Mouse (Mus musculus): ENCODE results near the gene Tpra1.

Tpra1 gene

DNA sequence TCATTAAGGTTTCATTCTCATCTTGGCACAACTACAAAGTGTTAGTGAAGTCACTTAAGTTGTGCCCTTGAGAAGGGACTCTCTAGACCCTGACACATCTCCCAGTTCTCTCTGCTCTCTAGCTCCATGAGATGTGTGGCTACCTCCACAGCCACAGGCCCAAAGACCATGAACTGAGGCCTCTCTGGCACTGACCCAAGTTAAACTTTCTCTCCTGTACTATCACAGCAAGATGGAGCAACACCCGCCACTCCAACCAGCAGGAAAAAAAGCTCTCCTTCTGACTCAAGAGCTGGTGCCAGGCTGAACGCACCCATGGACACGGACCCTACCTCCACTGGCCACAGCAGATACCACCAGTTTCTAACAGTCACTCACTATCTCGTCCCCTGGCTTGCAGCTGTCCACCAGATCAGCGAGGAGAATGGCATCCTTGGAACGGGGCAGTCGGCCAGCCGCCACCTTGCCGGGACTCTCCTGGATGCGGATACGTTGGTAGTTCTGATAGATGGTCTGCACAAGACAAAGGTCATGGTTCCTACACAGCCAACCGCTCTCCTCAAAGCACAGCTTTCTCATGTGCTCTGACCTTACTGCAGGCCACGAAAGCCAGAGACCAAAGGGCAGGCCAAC is 12.5 kb upstream of the Tpra1 start:
- CTCF ChIA-PET, result no interaction called here

GRCm38 (mm10) chr6:88890832-88891231 is 11.2 kb upstream of the Tpra1 start:
- CTCF ChIA-PET, result no interaction called here

DNA sequence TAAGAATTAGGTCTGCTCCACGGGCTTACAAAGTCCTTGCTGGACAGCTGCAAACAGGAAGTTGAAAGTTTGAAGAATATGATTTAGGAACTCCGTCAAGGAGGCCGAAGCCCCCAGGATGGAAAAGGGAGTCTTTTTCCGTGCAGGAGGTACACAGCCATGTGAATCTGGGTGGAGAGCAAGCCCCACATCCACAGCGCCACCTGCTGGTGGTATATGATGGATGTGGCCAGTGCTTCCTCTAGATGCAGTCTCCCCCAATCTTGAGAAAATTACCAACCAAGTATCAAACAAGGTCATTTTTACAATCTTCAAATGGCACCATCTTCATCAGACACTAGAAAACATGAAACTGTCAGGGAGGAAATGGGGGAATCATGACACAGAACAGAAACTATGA is 8.5 kb upstream of the Tpra1 start:
- CTCF ChIA-PET, result no interaction called here

GRCm38 (mm10) chr6:88895943-88896342 is 6.1 kb upstream of the Tpra1 start:
- CTCF ChIA-PET, result interaction anchor here (1.1 kb wide), 1 partner anchor 11 kb away, joined by 5 read pairs; no protein-coding TSS in a partner anchor

DNA sequence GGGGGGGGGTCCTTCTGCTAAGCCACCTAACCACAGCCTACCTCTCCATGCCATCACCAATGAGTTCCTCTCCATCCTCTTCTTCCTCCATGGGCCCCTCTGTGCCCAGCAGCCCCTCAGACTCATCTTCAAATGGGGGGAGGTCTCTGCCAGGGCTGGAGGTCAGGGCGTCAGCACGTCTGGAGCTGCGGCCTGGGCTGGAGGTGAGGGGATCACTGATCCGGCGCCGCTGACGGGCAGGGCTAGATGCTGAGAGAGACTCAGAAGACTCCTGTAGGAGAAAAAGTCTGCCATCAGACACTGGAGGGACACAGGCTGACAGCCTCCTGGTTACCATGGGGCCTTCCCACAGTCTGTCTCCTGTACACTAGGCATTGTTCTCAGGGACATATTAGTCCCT is 4.8 kb upstream of the Tpra1 start:
- CTCF ChIA-PET, result interaction anchor here (0.6 kb wide), 1 partner anchor 741 kb away, joined by 12 read pairs; no protein-coding TSS in a partner anchor

GRCm38 (mm10) chr6:88898534-88899048 is 3.5 kb upstream of the Tpra1 start, which contains the start of gene Mcm2:
Gene Mcm2, minus strand, starts transcription at chr6:88898780.
- CTCF ChIA-PET, result no interaction called here

- CTCF ChIA-PET, result no interaction called here
Measured at GRCm38 (mm10) chr6:88899086-88899485, 3.0 kb upstream of the Tpra1 start.

DNA sequence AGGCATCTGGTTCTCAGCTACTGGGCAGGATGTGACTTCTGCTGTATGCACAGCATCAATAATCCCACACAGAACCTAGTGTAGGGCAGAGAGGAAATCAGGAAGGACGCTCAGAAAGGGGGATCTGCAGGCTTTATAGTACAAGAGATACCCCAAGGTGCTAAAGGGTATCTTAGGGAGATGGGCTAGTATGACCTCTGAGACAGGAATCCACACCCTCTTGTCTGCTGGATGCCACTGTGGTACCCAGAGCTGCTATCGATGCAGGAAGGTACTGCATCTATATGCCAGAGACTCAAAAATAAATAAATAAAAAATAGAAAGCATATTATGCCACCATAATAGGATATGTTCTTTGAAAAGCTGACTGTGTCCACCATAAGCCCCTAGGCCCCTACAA is 2.4 kb upstream of the Tpra1 start:
- CTCF ChIA-PET, result interaction anchor here (0.7 kb wide), 1 partner anchor 29 kb away, joined by 3 read pairs; no protein-coding TSS in a partner anchor

GRCm38 (mm10) chr6:88901471-88901870 is 580 bp upstream of the Tpra1 start:
- CTCF ChIA-PET, result no interaction called here

DNA sequence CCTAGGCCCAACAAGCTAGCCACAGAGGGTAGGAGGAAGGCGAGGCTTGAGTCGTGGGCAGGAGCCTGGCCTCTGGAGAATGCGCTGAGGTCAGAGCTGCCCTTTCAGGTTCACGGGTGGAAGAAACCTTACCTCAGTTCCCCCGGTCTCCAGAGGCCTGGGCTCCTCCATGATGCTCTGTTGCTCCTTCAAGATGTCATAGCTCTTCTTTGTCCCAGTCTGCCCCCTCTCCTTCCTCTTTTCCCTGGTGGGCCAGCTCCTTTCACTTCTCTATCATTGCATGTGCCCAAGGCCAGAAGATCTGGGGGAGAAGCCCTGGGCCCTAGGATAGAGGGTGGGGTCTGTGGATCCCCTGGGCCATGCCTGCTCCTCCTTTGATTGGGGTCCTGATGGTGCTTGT is 1.7 kb downstream of the Tpra1 start:
- CTCF ChIA-PET, result no interaction called here

GRCm38 (mm10) chr6:88904456-88904974 is 2.5 kb downstream of the Tpra1 start:
- CTCF ChIA-PET, result no interaction called here

DNA sequence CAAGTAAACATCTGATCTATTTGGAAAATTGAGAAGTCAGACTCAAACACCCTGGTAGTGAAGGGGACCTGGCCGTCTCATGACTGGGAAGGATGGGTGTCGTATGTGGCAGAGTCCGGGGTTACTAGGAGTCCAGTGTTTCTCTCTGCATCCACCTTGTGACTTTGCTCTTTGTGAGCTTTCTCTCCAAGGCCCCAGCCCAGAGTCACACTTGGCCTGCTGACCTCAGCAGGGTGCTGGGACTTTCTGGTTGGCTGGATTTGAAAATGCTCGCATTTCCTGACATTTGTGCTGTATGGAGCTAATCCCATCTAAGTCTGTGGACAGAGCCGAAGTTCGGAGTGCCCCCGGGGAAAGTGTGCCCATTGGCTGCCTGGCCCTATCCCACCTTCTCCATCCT is 3.0 kb downstream of the Tpra1 start:
- CTCF ChIA-PET, result no interaction called here

DNA sequence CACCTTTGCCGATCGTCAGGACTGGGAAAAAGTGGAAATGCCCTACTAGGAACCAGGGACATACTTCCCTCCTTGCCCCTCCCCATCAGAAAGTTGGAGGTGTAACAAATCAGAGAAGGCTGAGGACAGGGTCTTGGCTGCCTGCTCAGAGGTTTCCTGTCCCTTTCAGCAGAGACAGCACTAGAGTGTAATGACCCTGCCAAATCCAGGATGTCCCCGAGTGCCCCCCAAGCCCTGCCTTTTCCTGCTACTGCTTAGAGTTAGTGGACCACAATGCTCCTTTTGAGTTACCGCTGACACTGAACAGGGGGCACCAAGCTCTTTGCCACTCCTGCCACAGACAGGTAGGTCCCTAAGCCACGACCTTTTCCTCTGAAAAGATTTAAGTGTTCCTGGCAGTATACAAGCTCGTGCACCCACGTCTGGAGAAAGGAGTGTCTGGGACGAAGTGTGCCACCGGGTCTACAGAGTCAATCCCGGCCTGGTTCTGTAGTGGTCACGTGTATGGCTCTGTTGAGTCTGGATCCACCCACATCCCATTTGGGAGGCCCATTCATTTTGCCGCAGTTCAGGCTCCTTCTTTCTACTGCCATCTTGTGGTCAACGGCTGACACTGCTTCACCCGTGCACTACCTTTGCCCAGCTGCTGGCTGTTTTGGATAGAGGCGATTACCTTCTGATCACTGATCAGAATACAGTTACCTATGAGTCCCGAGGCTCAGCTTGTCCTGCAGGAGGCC is 4.5 kb downstream of the Tpra1 start:
- CTCF ChIA-PET, result interaction anchor here (0.6 to 1.0 kb wide), 2 partner anchors 11 to 22 kb away, joined by 3 to 5 read pairs; no protein-coding TSS in a partner anchor

GRCm38 (mm10) chr6:88909151-88909550 is 7.1 kb downstream of the Tpra1 start:
- CTCF ChIA-PET, result no interaction called here

DNA sequence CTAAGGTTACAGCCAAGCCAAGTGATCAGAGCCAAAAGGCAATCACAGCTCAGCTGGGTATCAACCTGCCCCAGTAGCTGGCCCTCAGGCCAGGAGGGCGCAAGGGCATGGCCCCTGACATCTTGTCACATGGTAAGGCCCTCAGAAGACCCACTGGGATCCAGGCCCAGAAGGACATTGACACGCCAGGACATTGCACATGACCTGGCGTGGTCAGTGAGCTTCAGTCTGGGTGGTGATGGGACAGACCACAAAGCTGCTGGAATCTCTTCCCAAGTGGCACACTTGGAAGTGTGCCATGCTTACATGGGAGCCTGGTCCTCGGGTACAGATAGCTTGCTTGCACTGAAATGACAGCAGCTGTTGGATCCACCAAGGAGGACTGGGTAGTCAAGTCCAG is 11.0 kb downstream of the Tpra1 start:
- CTCF ChIA-PET, result no interaction called here

- CTCF ChIA-PET, result no interaction called here
Measured at GRCm38 (mm10) chr6:88913440-88913839, 11.4 kb downstream of the Tpra1 start.

- CTCF ChIA-PET, result no interaction called here
Measured at GRCm38 (mm10) chr6:88914799-88915198, 12.7 kb downstream of the Tpra1 start.

GRCm38 (mm10) chr6:88915510-88915909 is 13.5 kb downstream of the Tpra1 start:
- CTCF ChIA-PET, result interaction anchor here (0.7 to 0.8 kb wide), 3 partner anchors 326 to 723 kb away, joined by 3 to 8 read pairs (median 4); no protein-coding TSS in a partner anchor

DNA sequence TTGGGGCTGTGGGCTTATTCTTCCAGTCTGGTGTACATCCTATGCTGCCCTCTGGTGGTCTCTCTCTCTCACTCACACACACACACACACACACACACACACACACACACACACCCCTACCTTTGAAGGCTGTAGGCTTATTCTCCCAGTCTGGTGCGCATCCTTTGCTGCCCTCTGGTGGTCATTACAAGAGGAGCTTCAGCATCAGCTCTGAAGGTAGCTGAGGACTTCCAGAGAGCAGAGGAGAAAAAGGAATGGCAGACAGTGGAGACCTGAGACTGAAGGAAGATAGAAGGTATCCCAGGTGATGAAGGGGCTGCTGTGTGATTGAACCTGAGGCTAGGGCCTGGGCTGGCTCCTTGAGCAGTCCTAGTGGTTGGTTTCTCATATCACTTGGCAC is 14.1 kb downstream of the Tpra1 start:
- CTCF ChIA-PET, result interaction anchor here (0.7 to 0.8 kb wide), 2 partner anchors 328 to 722 kb away, joined by 4 to 8 read pairs; no protein-coding TSS in a partner anchor

- CTCF ChIA-PET, result no interaction called here
Measured at GRCm38 (mm10) chr6:88918802-88919201, 16.8 kb downstream of the Tpra1 start.

- CTCF ChIA-PET, result no interaction called here
Measured at GRCm38 (mm10) chr6:88924502-88925275, 22.6 kb downstream of the Tpra1 start.

GRCm38 (mm10) chr6:88925640-88926205 is 23.7 kb downstream of the Tpra1 start:
- CTCF ChIA-PET, result no interaction called here
